Mouse (Mus musculus): ENCODE measurements around the gene Nudt22.

- TF ChIP-seq CTCF (IDR thresholded peaks at IDR 0.05; ENCODE audit: low read depth, low read length) (no peak), GATA1 (IDR thresholded peaks at IDR 0.05; ENCODE audit: borderline replicate concordance, low read length) (no peak), TAL1 (conservative IDR thresholded peaks at IDR 0.05; ENCODE audit: low read depth, low read length) (no peak), POLR2AphosphoS5 (IDR thresholded peaks at IDR 0.05; ENCODE audit: insufficient replicate concordance, low read depth, low read length) (no peak), GATA2 (IDR thresholded peaks at IDR 0.05; ENCODE audit: borderline replicate concordance, low read depth, low read length) (no peak)
Observed at GRCm38 (mm10) chr19:6987061-6987903, 8.6 kb downstream of the Nudt22 start, which contains the start of gene Vegfb.

All from G1E (cell line).